Mouse (Mus musculus): ENCODE data around the gene C330021F23Rik.
"Not testable (repeated sequence)": the region's sequence is repeated elsewhere in the genome, so short reads cannot be mapped to it uniquely, and the experiment has no call there.

Gene C330021F23Rik

GRCm38 (mm10) chr8:3567641-3568371 lies at the start of gene C330021F23Rik:
Gene C330021F23Rik (plus strand): TSS chr8:3567990.
- peak; percentile 86 for DNase-seq

- DNase-seq = no peak
Measured at GRCm38 (mm10) chr8:3522007-3522697, 45.6 kb upstream of the C330021F23Rik start.

DNA sequence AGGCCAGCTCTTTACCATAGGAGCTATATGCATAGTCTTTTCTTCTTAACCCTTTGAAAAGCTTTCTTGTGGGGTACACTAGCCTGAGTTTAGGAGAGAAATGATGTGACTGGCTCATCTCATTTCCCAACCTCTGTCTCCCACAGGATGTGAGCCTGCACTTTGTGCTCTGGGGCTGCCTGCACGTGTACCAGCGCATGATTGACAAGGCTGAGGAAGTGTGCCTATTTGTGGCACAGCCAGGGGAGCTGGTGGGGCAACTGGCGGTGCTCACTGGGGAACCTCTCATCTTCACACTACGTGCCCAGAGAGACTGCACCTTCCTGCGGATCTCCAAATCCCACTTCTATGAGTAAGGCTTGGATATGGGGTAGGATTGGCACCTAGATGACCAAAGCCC lies 37.0 kb upstream of the C330021F23Rik start:
- DNase-seq = no peak

DNA sequence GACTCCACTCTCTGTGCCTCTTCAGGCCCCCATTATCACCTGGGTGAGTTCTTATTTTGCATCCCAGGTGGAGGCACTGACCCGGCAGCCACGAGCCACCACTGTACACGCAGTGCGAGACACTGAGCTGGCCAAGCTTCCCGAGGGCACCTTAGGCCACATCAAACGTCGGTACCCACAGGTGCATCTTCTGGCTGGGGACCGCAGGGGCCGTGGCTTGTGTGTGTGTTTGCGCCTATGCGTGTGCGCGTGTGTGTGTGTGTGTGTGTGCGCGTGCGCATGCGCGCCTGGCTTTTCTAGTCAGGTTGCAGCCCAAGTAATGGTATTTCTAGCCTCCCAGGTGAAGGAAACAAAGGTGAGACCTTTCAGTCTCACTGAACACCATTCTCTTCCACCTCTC lies 35.9 kb upstream of the C330021F23Rik start:
- no peak for DNase-seq

DNA sequence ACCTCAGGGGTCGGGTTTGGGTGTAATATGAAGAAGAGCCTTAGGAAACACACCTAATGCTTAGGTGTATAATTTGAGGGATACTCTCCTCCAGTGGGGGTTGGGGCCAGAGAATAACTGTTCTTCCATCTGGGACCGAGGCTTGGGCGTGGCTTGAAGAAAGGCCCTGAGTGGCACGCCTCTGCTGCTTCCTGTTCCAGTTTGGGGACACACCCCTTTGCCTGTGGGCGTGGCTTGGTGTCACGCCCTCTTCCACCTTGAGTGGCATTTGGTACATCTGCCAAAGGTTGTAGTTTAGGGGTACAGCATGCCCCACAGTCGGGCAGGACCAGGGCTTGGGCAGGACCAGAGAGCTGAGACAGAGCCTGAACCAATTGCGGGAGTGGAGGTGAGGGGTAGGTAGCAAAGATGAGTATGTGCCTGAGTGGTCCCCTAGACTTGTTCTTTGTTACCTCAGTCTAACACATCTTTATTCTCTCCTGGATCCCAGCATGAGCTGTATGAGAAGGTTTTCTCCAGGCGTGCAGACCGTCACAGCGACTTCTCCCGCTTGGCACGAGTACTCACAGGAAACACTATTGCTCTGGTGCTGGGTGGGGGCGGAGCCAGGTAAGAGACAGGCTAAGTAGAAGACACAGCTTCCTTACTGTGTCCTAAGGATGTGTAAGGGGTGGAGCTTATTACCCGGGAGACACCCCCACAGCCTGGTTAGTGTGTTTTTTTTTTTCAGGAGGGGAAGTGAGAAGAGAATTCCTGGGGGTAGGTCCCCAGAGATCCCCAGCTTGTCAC lies 31.5 kb upstream of the C330021F23Rik start:
- no peak for DNase-seq

GRCm38 (mm10) chr8:3536940-3537339 lies 30.9 kb upstream of the C330021F23Rik start:
- no peak for DNase-seq

DNA sequence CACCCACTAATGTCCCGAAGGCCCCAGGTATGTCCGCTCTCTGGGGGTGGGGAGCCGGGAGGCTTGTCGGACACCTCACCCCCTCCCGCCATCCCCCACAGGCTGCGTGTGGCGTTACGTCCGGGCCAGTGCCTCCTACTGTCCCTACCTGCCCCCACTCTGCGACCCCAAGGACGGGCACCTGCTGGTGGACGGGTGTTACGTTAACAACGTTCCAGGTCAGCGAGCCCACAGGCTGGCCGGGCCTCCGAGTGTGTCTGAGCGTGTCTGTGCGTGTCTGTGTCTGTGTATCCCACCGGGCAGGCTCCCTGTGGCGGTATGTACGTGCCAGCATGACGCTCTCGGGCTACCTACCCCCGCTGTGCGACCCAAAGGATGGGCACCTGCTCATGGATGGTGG lies 30.1 kb upstream of the C330021F23Rik start:
- DNase-seq = no peak

GRCm38 (mm10) chr8:3539146-3539545 lies 28.6 kb upstream of the C330021F23Rik start:
- DNase-seq = no peak

DNA sequence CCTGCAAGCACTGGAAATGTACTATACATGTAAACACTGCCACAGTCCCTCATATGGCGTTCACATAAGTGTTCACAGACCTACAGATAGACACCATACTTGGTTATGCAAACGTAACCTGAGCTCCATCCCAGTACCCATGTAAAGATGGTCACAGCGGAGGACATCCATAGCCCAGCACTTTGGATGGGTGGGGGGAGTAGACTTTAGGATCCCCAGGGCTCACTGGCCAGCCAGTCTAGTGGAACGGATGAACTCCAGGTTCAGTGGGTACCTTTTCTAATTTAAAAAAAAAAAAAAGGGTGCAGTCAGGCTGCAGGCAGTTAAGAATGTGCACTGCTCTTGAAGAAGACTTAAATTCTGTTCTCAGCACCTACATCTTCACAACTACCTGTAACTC lies 27.7 kb upstream of the C330021F23Rik start:
- no peak for DNase-seq

- DNase-seq = no peak
Measured at GRCm38 (mm10) chr8:3546511-3546910, 21.3 kb upstream of the C330021F23Rik start.

GRCm38 (mm10) chr8:3552240-3552639 lies 15.6 kb upstream of the C330021F23Rik start:
- no peak for DNase-seq

DNA sequence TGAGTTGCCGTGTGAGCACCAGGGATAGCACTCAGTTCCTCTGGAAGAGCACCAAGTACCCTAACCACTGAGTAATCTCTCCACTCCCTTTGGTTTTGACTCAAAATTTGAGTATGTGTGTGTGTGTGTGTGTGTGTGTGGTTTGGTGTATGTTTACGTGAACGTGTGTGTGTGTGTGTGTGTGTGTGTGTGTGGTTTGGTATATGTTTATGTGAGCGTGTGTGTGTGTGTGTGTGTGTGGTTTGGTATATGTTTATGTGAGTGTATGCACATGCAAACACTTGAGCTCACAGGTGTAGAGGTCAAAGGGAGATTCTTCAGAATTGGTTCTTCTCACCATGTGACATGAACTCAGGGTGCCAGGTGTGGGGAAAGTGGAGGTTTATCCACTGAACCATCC lies 11.7 kb upstream of the C330021F23Rik start:
- DNase-seq = peak; percentile 5

GRCm38 (mm10) chr8:3568378-3568777 lies 588 bp downstream of the C330021F23Rik start:
- no peak for DNase-seq

GRCm38 (mm10) chr8:3569784-3570183 lies 2.0 kb downstream of the C330021F23Rik start:
- no peak for DNase-seq

- DNase-seq = no peak
Measured at GRCm38 (mm10) chr8:3574546-3574945, 6.8 kb downstream of the C330021F23Rik start.

- DNase-seq = no peak
Measured at GRCm38 (mm10) chr8:3576211-3576960, 8.6 kb downstream of the C330021F23Rik start.

DNA sequence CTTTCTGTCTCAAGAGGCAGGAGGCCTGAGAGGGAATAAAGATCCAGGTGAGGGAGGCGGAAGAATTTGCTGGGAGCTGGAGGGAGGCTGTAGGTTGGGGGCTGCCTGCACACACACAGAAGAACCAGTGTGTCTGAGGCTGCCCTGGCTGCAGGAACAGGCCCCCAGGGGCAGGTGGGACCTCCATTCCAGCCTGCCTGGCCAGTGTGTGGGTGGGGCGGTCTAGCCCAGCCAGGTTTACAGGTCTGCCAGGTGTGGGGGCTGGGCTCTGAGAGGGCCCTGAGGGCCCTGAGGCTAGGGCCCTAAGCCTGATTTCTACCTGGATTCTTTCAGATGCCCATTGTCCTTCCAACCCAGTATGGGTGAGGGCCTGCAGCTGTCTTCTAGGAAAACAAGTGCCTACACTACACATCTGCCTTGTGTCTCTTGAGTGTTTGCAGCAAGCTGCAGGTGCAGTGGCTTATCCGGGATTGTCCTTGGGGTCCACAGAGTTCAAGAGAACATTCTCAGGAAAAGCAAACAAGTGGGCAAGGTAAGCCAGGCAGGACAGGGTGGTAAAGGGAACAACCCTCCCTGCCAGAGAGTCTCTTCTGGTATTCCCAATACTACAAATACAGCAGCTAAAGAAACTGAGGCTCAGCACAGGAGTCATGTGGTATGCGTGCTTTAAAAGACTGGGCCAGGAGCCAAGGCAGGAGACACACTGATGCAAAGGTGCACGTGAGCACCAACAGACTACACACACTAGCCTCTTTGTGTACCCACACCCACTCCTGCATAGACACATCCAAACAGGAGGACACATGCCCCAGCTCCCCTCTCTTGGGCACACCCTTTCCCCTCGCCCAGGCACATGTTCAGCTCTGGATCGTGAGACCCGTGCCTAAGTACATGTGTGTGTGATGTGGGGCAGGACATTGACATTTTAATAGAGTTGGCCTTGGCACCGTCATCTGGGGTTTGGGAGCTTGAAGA lies 11.9 kb downstream of the C330021F23Rik start:
- no peak for DNase-seq

GRCm38 (mm10) chr8:3581961-3582360 lies 14.2 kb downstream of the C330021F23Rik start:
- DNase-seq = not testable (repeated sequence)

DNA sequence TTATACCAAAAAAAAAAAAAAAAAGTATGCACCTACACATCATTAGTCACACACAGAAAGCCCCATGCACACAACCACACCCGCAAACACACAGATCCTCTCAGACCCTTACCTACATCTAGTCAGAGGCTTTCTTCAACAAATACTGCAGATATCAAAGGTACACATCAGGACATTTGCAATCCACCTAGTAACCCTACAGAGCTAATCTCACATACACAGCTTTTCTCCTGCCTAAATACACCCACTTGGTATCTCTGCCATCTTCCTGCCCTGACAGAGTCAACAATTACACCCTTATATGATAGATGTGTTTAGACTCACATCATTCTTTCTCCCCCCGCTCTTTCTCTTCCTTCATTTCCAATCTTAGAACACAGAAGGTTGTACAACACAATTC lies 18.7 kb downstream of the C330021F23Rik start:
- DNase-seq = no peak

DNA sequence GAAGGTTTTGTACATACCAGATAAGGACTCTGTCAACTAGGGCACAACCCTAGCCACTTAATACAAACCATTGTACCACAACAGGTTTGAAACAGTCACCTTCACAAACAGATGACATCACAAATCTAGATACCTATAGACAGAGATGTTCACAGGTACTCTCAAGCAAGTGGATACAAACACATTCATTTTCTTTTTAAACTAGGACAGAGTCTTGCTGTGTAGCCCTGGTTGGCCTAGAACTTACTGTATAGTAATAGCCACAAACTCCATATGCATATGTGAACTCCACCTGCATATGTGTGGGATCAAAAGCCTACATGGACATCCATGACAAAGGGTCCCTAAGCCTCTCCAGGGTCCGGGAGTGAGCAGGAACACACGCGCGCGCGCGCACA lies 19.2 kb downstream of the C330021F23Rik start, which contains the start of gene Camsap3:
Gene Camsap3 (plus strand): TSS at position 301 of the 398 bp plus-strand sequence.
- DNase-seq = no peak

Data from retina, postnatal 1 day (tissue).